Mouse (Mus musculus): ENCODE data around the gene Ptpro. TPM values are rescaled to one million over a fixed set of nuclear protein-coding genes. Genes with fewer than 3 reads are reported as not detected.
A peak's percentile ranks its signal among the peaks of the same experiment; 100 is the strongest.

The Ptpro gene
- 10 to 100 TPM; 44.4 to 51.1 TPM for total RNA-seq (2021)

- peak; percentile 52 to 54 for DNase-seq
Measured at GRCm38 (mm10) chr6:137252194-137252886, at the start of gene Ptpro. Gene Ptpro, plus strand, starts transcription at chr6:137252319.

GRCm38 (mm10) chr6:137202661-137203060 is 49.5 kb upstream of the Ptpro start:
- no peak for DNase-seq

GRCm38 (mm10) chr6:137205662-137206400 is 46.3 kb upstream of the Ptpro start:
- DNase-seq, result no peak

GRCm38 (mm10) chr6:137207126-137207525 is 45.0 kb upstream of the Ptpro start:
- no peak for DNase-seq

GRCm38 (mm10) chr6:137209992-137210391 is 42.1 kb upstream of the Ptpro start:
- peak; percentile 39 to 48 for DNase-seq

GRCm38 (mm10) chr6:137210991-137211390 is 41.1 kb upstream of the Ptpro start:
- no peak for DNase-seq

GRCm38 (mm10) chr6:137211441-137211840 is 40.7 kb upstream of the Ptpro start:
- no peak for DNase-seq

GRCm38 (mm10) chr6:137217841-137218463 is 34.2 kb upstream of the Ptpro start:
- DNase-seq, result no peak

- peak; percentile 40 to 55 for DNase-seq
Measured at GRCm38 (mm10) chr6:137252887-137253242, 746 bp downstream of the Ptpro start.

- no peak for DNase-seq
Measured at GRCm38 (mm10) chr6:137253415-137253814, 1.3 kb downstream of the Ptpro start.

- no peak for DNase-seq
Measured at GRCm38 (mm10) chr6:137261033-137261432, 8.9 kb downstream of the Ptpro start.

GRCm38 (mm10) chr6:137262087-137262486 is 10.0 kb downstream of the Ptpro start:
- DNase-seq, result no peak

- no peak for DNase-seq
Measured at GRCm38 (mm10) chr6:137268019-137268418, 15.9 kb downstream of the Ptpro start.

- DNase-seq, result no peak
Measured at GRCm38 (mm10) chr6:137268592-137268991, 16.5 kb downstream of the Ptpro start.

GRCm38 (mm10) chr6:137272513-137272912 is 20.4 kb downstream of the Ptpro start:
- DNase-seq, result peak; percentile 35 to 43

GRCm38 (mm10) chr6:137277587-137277994 is 25.5 kb downstream of the Ptpro start:
- DNase-seq, result no peak

GRCm38 (mm10) chr6:137279576-137279975 is 27.5 kb downstream of the Ptpro start:
- no peak for DNase-seq

- peak in 1 of 2 experiments; percentile 19 for DNase-seq
Measured at GRCm38 (mm10) chr6:137281541-137282049, 29.5 kb downstream of the Ptpro start.

- DNase-seq, result peak in 1 of 2 experiments; percentile 20
Measured at GRCm38 (mm10) chr6:137282050-137282449, 29.9 kb downstream of the Ptpro start.

- no peak for DNase-seq
Measured at GRCm38 (mm10) chr6:137286376-137286775, 34.3 kb downstream of the Ptpro start.

GRCm38 (mm10) chr6:137287788-137288187 is 35.7 kb downstream of the Ptpro start:
- DNase-seq, result no peak

- DNase-seq, result no peak
Measured at GRCm38 (mm10) chr6:137288264-137288663, 36.1 kb downstream of the Ptpro start.

GRCm38 (mm10) chr6:137292421-137292820 is 40.3 kb downstream of the Ptpro start:
- DNase-seq, result no peak

Data from layer of hippocampus, postnatal 36 days (tissue).